10 mouse cellular contexts compared by ENCODE assay signal in genomic region chr5:121089660-121090059, GRCm38 (mm10).
A peak's percentile ranks its signal among the peaks of the same experiment; 100 is the strongest.
DNase-seq lines count a peak whose midpoint lies in the region; ATAC-seq and TF ChIP-seq lines count a peak whose summit lies in the region.
"Had no signal": no experiment of that assay in that cellular context is flagged by ENCODE, and none has a peak within 500 bp of the region (broad histone marks: within the 10 kb centered on the region; RNA-seq: fewer than 3 reads in every experiment).

No protein-coding gene starts in this region.

- 79% methylated on average over 7 of the region's 7 CpGs for WGBS in embryonic facial prominence, embryonic 10.5 days
- WGBS in midbrain, embryonic 14.5 days = 47% methylated on average over 7 of the region's 7 CpGs
- 76% methylated on average over 7 of the region's 7 CpGs for WGBS in heart, embryonic 12.5 days

- no peak overlapping the region for H3K9ac ChIP-seq in midbrain, embryonic 14.5 days (replicated peaks; ENCODE audit: low read length)
- no peak overlapping the region for H3K9ac ChIP-seq in heart, embryonic 12.5 days

- DNase-seq in brain, embryonic 14.5 days (ENCODE audit: low read depth) = peak; percentile 73
- DNase-seq in cerebellum, adult 11-12 months = peak; percentile 99
- DNase-seq in embryonic facial prominence, embryonic 10.5 days (ENCODE audit: low spot score) = peak; percentile 9
- peak; percentile 70 for DNase-seq in midbrain, embryonic 14.5 days
- DNase-seq in heart, adult 9 months (ENCODE audit: low spot score in 2 of 2) = no peak
- DNase-seq in right cerebral cortex, postnatal 14 days = no peak
- DNase-seq: heart, postnatal 36 days had no signal

- TF ChIP-seq POLR2A in brain, embryonic 14.5 days (IDR thresholded peaks at IDR 0.05; ENCODE audit: borderline replicate concordance, extremely low read depth, insufficient read depth, insufficient read length, poor library complexity, severe bottlenecking) = no peak

- peaks cover 7% of the 10 kb centered on the region; the same call in 1 of the 2 replicates for H3K9me3 ChIP-seq in embryonic facial prominence, embryonic 10.5 days
- peaks cover 4% of the 10 kb centered on the region; the same call in 1 of the 2 replicates for H3K9me3 ChIP-seq in midbrain, embryonic 14.5 days (ENCODE audit: control insufficient read depth, low read length)
- H3K9me3 ChIP-seq in heart, embryonic 12.5 days (replicated peaks) = peaks cover 11% of the 10 kb centered on the region

- no peaks in the 10 kb centered on the region for H3K27me3 ChIP-seq in embryonic facial prominence, embryonic 10.5 days (replicated peaks; ENCODE audit: low read depth, poor library complexity, severe bottlenecking)
- no peaks in the 10 kb centered on the region for H3K27me3 ChIP-seq in midbrain, embryonic 14.5 days (ENCODE audit: control insufficient read depth, insufficient read depth, low read length)
- no peaks in the 10 kb centered on the region for H3K27me3 ChIP-seq in heart, embryonic 12.5 days (replicated peaks)

- no peak overlapping the region for H3K27ac ChIP-seq in embryonic facial prominence, embryonic 10.5 days (replicated peaks)
- peak overlapping the region; percentile 70 for H3K27ac ChIP-seq in midbrain, embryonic 14.5 days (replicated peaks; ENCODE audit: low read depth, low read length)
- H3K27ac ChIP-seq in heart, embryonic 12.5 days (ENCODE audit: poor library complexity, severe bottlenecking) = no peak overlapping the region

- TF ChIP-seq CTCF in brain, embryonic 14.5 days (IDR thresholded peaks at IDR 0.05; ENCODE audit: borderline replicate concordance, extremely low read depth, insufficient read depth, insufficient read length) = no peak

- H3K36me3 ChIP-seq in embryonic facial prominence, embryonic 10.5 days (replicated peaks) = no peaks in the 10 kb centered on the region
- H3K36me3 ChIP-seq in midbrain, embryonic 14.5 days (ENCODE audit: control insufficient read depth, insufficient read depth, low read length) = no peaks in the 10 kb centered on the region
- H3K36me3 ChIP-seq in heart, embryonic 12.5 days = no peaks in the 10 kb centered on the region

- ATAC-seq in midbrain, embryonic 14.5 days (ENCODE audit: low FRiP score, low TSS enrichment) = no peak
- no peak for ATAC-seq in heart, embryonic 12.5 days (ENCODE audit: insufficient number of reproducible peaks, low FRiP score)

- H3K4me3 ChIP-seq in embryonic facial prominence, embryonic 10.5 days = no peak overlapping the region
- H3K4me3 ChIP-seq in midbrain, embryonic 14.5 days (replicated peaks; ENCODE audit: low read depth, low read length) = no peak overlapping the region
- H3K4me3 ChIP-seq in heart, embryonic 12.5 days = no peak overlapping the region
- H3K4me3 ChIP-seq: erythroblast, embryonic 14.5 days; myocyte had no signal

- no peak overlapping the region for H3K4me2 ChIP-seq in midbrain, embryonic 14.5 days (ENCODE audit: low read length)
- H3K4me2 ChIP-seq in heart, embryonic 12.5 days = no peak overlapping the region

- peaks cover 3% of the 10 kb centered on the region; the same call in 1 of the 2 replicates for H3K4me1 ChIP-seq in embryonic facial prominence, embryonic 10.5 days
- peaks cover 6% of the 10 kb centered on the region for H3K4me1 ChIP-seq in midbrain, embryonic 14.5 days (ENCODE audit: control insufficient read depth, insufficient read depth, low read length)
- H3K4me1 ChIP-seq in heart, embryonic 12.5 days (replicated peaks) = no peaks in the 10 kb centered on the region

Comparison
In these comparisons a context has a peak if more than half of its experiments do, and no peak if none do; other contexts are left out.
1. DNase-seq: peak in brain, embryonic 14.5 days (single experiment), cerebellum, adult 11-12 months (single experiment), embryonic facial prominence, embryonic 10.5 days (single experiment) and midbrain, embryonic 14.5 days (single experiment); none in heart, adult 9 months (0 of 2) and right cerebral cortex, postnatal 14 days (single experiment).